Mouse (Mus musculus): ENCODE measurements around the gene Dusp10. TPM values are rescaled to one million over a fixed set of nuclear protein-coding genes. Genes with fewer than 3 reads are reported as not detected.

Dusp10 gene
- polyA plus RNA-seq (2012), result 0.20 and 0.22 TPM in 2 replicates

DNA sequence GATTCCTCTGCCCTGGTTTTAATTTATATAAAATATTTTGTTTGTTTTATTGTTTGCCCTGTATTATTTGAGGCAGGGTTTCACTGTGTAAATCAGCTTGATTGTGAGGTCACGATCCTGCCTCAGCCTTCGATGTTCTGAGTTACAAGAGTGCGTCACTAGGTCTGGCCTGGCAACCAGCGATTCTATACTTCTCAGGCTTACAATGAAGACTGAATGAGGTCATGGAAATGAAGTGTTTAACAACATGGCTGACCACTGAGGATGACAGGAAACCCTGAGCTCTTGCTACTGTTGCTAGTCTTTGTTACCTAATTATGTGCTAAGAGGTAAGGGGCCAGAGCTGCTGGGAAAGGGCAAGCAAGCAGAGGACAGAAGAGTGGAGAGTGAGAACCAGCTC is at the start of gene Dusp10:
Gene Dusp10 (plus strand): TSS at position 197 of the 400 bp plus-strand sequence.
- Histone ChIP-seq H3K27me3 (ENCODE audit: control insufficient read depth) (no peaks in the 10 kb centered on the region), H3K4me1 (ENCODE audit: control insufficient read depth) (no peaks in the 10 kb centered on the region; the same call in 1 of the 2 replicates), H3K36me3 (ENCODE audit: control insufficient read depth) (no peaks in the 10 kb centered on the region), H3K4me3 (replicated peaks) (no peak within 1 kb of the TSS), H3K9me3 (ENCODE audit: control insufficient read depth, low read length) (no peaks in the 10 kb centered on the region)
- TF ChIP-seq GATA1 (IDR thresholded peaks at IDR 0.05; ENCODE audit: low read length) (no peak), TAL1 (IDR thresholded peaks at IDR 0.05; ENCODE audit: low read length) (no peak)

GRCm38 (mm10) chr1:183965341-183965740 is 47.8 kb upstream of the Dusp10 start:
- Histone ChIP-seq H3K36me3 (ENCODE audit: control insufficient read depth) (no peaks in the 10 kb centered on the region), H3K27me3 (ENCODE audit: control insufficient read depth) (no peaks in the 10 kb centered on the region), H3K4me1 (ENCODE audit: control insufficient read depth) (no peaks in the 10 kb centered on the region), H3K4me3 (replicated peaks) (no peak overlapping the region), H3K9me3 (ENCODE audit: control insufficient read depth, low read length) (no peaks in the 10 kb centered on the region)
- no peak for TF ChIP-seq TAL1 (IDR thresholded peaks at IDR 0.05; ENCODE audit: low read length)
- no peak for TF ChIP-seq GATA1 (IDR thresholded peaks at IDR 0.05; ENCODE audit: low read length)

GRCm38 (mm10) chr1:183969265-183969664 is 43.8 kb upstream of the Dusp10 start:
- no peaks in the 10 kb centered on the region for H3K9me3 ChIP-seq (ENCODE audit: control insufficient read depth, low read length)
- TF ChIP-seq GATA1 (IDR thresholded peaks at IDR 0.05; ENCODE audit: low read length) (no peak), TAL1 (IDR thresholded peaks at IDR 0.05; ENCODE audit: low read length) (no peak)
- no peak overlapping the region for H3K4me3 ChIP-seq (replicated peaks)
- no peaks in the 10 kb centered on the region for H3K27me3 ChIP-seq (ENCODE audit: control insufficient read depth)
- H3K36me3 ChIP-seq (ENCODE audit: control insufficient read depth), result no peaks in the 10 kb centered on the region
- H3K4me1 ChIP-seq (ENCODE audit: control insufficient read depth), result no peaks in the 10 kb centered on the region

DNA sequence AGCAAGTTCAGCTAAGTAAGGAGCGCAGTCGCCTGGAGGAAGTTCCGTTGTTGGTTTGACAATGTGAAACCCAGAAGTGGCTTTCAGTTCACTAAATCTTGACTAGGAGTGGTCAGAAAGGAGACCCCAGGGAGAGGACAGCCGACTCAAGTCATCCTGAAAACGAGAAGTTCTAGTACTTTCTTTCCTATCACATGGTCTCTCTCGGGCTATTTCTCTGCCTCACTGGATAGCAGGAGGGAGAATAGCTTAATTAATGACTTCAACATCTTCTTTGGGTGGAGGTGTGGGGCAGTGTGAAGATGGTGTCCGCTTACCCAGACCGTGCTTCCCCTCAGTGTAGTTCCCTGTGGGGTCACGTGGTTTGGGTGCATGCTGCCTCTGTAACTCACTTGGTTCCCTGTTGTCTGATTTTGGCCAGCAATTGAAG is 33.3 kb upstream of the Dusp10 start:
- Histone ChIP-seq H3K36me3 (ENCODE audit: control insufficient read depth) (no peaks in the 10 kb centered on the region), H3K4me3 (replicated peaks) (no peak overlapping the region)
- TF ChIP-seq GATA1 (IDR thresholded peaks at IDR 0.05; ENCODE audit: low read length) (no peak), TAL1 (IDR thresholded peaks at IDR 0.05; ENCODE audit: low read length) (no peak)

GRCm38 (mm10) chr1:183982108-183982507 is 31.0 kb upstream of the Dusp10 start:
- no peaks in the 10 kb centered on the region for H3K36me3 ChIP-seq (ENCODE audit: control insufficient read depth)
- H3K9me3 ChIP-seq (ENCODE audit: control insufficient read depth, low read length), result peaks cover 7% of the 10 kb centered on the region; the same call in 1 of the 2 replicates
- TF ChIP-seq TAL1 (IDR thresholded peaks at IDR 0.05; ENCODE audit: low read length), result no peak
- no peak for TF ChIP-seq GATA1 (IDR thresholded peaks at IDR 0.05; ENCODE audit: low read length)
- no peaks in the 10 kb centered on the region for H3K4me1 ChIP-seq (ENCODE audit: control insufficient read depth)
- no peaks in the 10 kb centered on the region for H3K27me3 ChIP-seq (ENCODE audit: control insufficient read depth)
- H3K4me3 ChIP-seq (replicated peaks), result no peak overlapping the region

More for the DNA sequence above, 33.3 kb upstream of the Dusp10 start:
- no peaks in the 10 kb centered on the region for H3K27me3 ChIP-seq (ENCODE audit: control insufficient read depth)
- peaks cover 7% of the 10 kb centered on the region; the same call in 1 of the 2 replicates for H3K9me3 ChIP-seq (ENCODE audit: control insufficient read depth, low read length)
- no peaks in the 10 kb centered on the region for H3K4me1 ChIP-seq (ENCODE audit: control insufficient read depth)

DNA sequence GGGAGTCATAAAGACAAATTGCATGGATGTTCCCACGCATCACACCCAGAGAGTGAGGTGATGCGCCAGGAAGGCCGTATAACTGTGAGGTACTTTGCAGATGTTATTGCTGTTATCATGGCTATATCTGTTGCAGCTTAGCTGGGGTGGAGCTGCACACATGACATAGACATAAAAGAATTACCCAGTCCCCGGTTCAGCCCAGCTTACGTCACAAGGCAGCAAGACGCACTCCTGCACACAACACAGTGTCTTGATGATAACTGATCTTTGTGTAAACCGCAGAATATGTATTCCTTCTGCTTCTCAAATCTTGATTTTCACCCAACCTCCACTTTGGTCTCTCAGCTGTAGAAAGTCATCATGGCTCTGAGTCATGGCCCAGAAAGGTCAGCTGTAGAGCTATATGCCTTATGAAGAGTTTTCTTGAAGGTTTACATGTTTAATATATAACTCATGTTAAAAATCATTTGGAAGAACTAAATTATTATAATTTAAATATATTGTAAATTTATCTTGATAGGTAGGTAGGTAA is 25.3 kb upstream of the Dusp10 start:
- no peak for TF ChIP-seq TAL1 (IDR thresholded peaks at IDR 0.05; ENCODE audit: low read length)
- TF ChIP-seq GATA1 (IDR thresholded peaks at IDR 0.05; ENCODE audit: low read length), result no peak
- Histone ChIP-seq H3K4me3 (replicated peaks) (no peak overlapping the region), H3K9me3 (ENCODE audit: control insufficient read depth, low read length) (no peaks in the 10 kb centered on the region), H3K27me3 (ENCODE audit: control insufficient read depth) (no peaks in the 10 kb centered on the region), H3K4me1 (ENCODE audit: control insufficient read depth) (no peaks in the 10 kb centered on the region), H3K36me3 (ENCODE audit: control insufficient read depth) (no peaks in the 10 kb centered on the region)

- H3K9me3 ChIP-seq (ENCODE audit: control insufficient read depth, low read length), result no peaks in the 10 kb centered on the region
- H3K27me3 ChIP-seq (ENCODE audit: control insufficient read depth), result no peaks in the 10 kb centered on the region
- no peaks in the 10 kb centered on the region for H3K36me3 ChIP-seq (ENCODE audit: control insufficient read depth)
- TF ChIP-seq TAL1 (IDR thresholded peaks at IDR 0.05; ENCODE audit: low read length) (no peak), GATA1 (IDR thresholded peaks at IDR 0.05; ENCODE audit: low read length) (no peak)
- H3K4me1 ChIP-seq (ENCODE audit: control insufficient read depth), result no peaks in the 10 kb centered on the region
- no peak overlapping the region for H3K4me3 ChIP-seq (replicated peaks)
Measured at GRCm38 (mm10) chr1:183991921-183992320, 21.2 kb upstream of the Dusp10 start.

DNA sequence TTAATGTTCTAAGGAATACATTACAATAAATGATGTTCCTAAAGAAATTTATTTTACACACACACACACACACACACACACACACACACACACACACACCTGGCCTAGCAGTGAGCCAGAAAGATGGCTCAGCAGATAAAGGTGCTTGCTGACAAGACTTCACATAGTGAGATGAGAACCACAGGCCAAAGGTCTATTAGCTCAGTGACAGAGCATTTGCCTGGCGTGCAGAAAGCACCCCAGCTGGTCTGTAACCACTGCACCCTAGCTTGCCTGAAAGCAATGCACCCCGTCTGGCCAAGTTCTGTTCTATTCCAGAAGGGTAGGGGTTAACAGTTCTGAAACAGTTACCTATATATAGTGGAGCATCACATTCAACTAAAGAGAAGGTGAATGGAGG is 15.9 kb upstream of the Dusp10 start:
- Histone ChIP-seq H3K36me3 (ENCODE audit: control insufficient read depth) (no peaks in the 10 kb centered on the region), H3K27me3 (ENCODE audit: control insufficient read depth) (no peaks in the 10 kb centered on the region), H3K4me1 (ENCODE audit: control insufficient read depth) (no peaks in the 10 kb centered on the region), H3K4me3 (replicated peaks) (no peak overlapping the region), H3K9me3 (ENCODE audit: control insufficient read depth, low read length) (no peaks in the 10 kb centered on the region)
- TF ChIP-seq TAL1 (IDR thresholded peaks at IDR 0.05; ENCODE audit: low read length) (no peak), GATA1 (IDR thresholded peaks at IDR 0.05; ENCODE audit: low read length) (no peak)

DNA sequence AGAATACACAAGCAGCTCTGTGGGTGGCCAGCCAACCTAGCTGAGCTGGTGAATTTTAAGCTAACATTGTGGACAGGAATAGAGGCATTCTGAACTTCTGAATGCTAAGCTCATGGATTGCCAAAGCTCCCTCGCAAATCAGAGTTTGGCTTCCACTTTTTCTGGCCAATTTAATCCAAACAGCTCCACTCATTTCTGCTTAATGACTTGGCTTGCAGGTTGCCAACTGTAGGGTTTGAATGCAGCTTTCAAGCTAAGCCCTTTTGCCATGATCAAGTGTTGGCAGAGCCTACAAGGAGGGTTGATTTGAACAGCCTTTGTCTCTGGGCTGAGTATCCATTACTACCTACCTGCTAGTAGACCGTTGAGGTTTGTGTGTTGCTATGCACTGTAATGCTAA is 10.6 kb upstream of the Dusp10 start:
- Histone ChIP-seq H3K27me3 (ENCODE audit: control insufficient read depth) (no peaks in the 10 kb centered on the region), H3K36me3 (ENCODE audit: control insufficient read depth) (no peaks in the 10 kb centered on the region), H3K9me3 (ENCODE audit: control insufficient read depth, low read length) (no peaks in the 10 kb centered on the region), H3K4me1 (ENCODE audit: control insufficient read depth) (no peaks in the 10 kb centered on the region), H3K4me3 (replicated peaks) (no peak overlapping the region)
- TF ChIP-seq TAL1 (IDR thresholded peaks at IDR 0.05; ENCODE audit: low read length) (no peak), GATA1 (IDR thresholded peaks at IDR 0.05; ENCODE audit: low read length) (no peak)

GRCm38 (mm10) chr1:184004311-184004710 is 8.8 kb upstream of the Dusp10 start:
- Histone ChIP-seq H3K27me3 (ENCODE audit: control insufficient read depth) (no peaks in the 10 kb centered on the region), H3K4me1 (ENCODE audit: control insufficient read depth) (no peaks in the 10 kb centered on the region), H3K36me3 (ENCODE audit: control insufficient read depth) (no peaks in the 10 kb centered on the region), H3K9me3 (ENCODE audit: control insufficient read depth, low read length) (no peaks in the 10 kb centered on the region), H3K4me3 (replicated peaks) (no peak overlapping the region)
- TF ChIP-seq GATA1 (IDR thresholded peaks at IDR 0.05; ENCODE audit: low read length), result no peak
- no peak for TF ChIP-seq TAL1 (IDR thresholded peaks at IDR 0.05; ENCODE audit: low read length)

Measured in erythroblast, embryonic 14.5 days (primary cell).